Mouse (Mus musculus) monocyte, adult 5-6 weeks (primary cell): ENCODE measurements around the gene Rere. TPM values are rescaled to one million over a fixed set of nuclear protein-coding genes. Genes with fewer than 3 reads are reported as not detected.
"Not testable (repeated sequence)": the region's sequence is repeated elsewhere in the genome, so short reads cannot be mapped to it uniquely, and the experiment has no call there.

ENCODE experiments used
- ATAC-seq: fragments of 153-309, 156-312 bp; replicated peaks from 2 replicates; pipeline ENCODE4 v1.8.0; 2017; ENCODE audit warnings: mild to moderate bottlenecking; ENCODE audit not compliant: low TSS enrichment, insufficient number of reproducible peaks, severe bottlenecking, poor library complexity, low FRiP score
- total RNA-seq: library from RNA; stranded (forward); fragments of 200-1000, 200-491, 200-594 nt; gene quantifications from 3 replicates; pipeline ENCODE4 v1.2.3, GENCODE M21; 2017

The Rere gene
- total RNA-seq, 1 experiment from 2014 or later: 11.1 TPM

GRCm38 (mm10) chr4:150465759-150466158 lies 184.3 kb downstream of the Rere start:
- peak; percentile 70; the same call in 1 of the 2 replicates for ATAC-seq

GRCm38 (mm10) chr4:150469274-150469673 lies 187.8 kb downstream of the Rere start:
- no peak for ATAC-seq

DNA sequence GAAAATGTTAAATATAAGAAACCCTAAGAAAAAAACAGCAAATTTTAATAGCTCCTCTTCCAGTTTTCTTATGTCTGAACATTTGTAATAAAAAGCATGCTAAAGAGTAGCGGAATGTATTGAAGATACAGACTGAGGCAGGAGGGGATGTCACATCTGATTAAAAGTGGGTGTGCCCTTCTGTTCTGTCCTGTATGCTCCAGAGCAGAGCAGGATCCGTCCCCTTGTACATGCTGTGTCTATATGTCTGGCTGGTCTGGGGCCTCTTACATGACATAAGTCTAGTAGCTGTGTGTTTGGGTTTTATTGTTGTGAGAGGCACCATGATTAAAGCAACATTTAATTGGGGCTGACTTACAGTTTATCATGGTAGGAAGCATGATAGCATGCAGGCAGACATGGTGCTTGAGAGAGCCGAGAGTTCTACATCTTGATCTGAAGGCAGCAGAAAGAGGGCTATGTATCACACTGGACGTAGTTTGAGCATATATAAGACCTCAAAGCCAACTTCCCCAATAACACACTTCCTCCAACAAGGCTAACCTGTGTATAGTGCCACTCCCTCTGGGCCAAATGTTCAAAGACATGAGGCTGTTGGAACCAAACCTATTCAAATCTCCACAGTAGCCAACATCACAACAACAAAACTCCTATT lies 189.4 kb downstream of the Rere start:
- ATAC-seq: no peak

DNA sequence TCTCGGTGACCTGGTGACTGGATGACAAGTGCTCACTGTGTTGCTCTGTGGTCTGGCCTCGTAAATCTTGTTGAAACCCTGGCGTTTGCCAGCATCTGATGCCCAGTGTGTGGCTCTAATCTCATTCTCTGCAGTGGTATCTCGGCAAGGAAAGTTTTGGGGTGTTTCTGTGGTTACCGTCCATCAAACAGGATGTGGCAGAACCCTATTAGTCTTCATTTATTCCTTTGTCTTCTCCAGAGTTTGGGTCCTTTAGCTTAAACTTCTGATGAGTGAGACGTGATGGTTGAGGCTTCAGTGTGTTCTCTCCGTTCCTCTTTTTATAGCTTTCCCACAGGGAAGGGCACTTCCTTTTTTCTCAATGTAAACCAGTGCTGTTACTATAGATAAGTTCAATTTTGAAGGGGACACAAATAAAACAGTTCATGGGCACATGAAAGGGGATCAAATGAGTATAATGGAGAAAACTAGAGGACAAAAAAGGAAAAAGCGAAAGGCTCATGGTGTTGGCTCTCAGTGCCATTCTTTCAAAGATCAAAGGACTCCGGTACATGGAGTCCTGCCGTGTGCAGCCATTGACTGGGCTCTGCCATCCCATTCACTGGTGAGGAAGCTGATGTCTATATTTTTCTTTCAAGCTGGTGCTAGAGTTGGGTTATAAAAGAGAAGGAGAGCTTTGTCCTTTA lies 191.4 kb downstream of the Rere start:
- peak; percentile 78 for ATAC-seq

- 0 out of 2 replicates have a peak, but pooled peaks have one; percentile 25 for ATAC-seq
Observed at GRCm38 (mm10) chr4:150473437-150474070, 192.1 kb downstream of the Rere start.

DNA sequence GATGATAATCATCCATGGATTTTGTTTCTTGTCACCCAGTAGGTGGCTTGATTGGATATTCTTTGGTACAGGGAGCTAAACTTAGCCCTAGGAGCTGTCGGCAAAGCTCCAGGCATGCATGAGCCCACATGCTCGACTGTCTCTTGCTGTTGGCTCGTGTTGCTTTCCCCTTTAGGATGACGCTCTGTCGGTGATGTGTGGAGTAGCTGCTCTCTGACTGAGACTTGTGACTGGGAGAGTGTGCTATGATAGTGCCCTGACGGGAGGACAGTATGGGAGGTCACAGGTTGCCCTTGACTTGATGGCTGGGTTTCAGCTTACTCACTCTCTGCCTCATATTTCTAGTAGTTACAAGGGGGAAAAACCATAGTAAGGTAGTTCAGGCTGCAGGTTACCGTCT lies 192.6 kb downstream of the Rere start:
- no peak for ATAC-seq

DNA sequence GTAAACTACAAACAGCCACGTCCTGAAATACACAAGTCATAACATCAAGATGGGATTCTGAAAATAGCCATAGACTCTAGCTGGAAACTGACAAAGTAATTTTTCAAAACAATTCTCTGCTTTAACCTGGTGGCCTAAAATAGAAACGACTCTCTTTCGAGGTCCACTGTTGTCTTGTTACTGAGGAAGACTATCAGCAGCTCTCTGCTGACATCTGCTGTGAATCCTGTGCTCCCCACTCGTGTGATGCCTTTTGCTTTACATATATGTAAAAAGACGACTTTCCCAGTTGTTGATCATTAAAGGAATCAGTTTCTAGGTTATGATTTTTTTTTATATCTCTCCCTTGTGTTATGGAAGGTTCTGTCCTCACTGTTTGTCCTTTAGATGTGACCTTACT lies 194.8 kb downstream of the Rere start:
- ATAC-seq: no peak

DNA sequence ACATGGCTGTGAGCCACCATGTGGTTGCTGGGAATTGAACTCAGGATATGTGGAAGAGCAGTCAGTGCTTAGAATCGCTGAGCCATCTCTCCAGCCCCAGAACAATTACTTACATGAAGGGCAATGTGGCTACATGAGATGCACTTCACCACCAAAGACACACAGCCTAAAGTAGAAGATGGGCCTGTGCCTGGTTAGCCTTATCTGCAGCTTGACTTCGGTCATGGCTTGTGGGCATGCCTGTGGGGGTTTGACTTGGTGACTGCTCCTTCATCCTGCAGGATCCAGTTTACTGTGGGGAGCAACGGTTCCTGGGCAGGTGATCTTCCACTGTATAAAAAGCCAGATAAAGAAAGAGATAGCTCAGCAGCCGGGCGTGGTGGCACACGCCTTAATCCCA lies 196.6 kb downstream of the Rere start:
- ATAC-seq: no peak

DNA sequence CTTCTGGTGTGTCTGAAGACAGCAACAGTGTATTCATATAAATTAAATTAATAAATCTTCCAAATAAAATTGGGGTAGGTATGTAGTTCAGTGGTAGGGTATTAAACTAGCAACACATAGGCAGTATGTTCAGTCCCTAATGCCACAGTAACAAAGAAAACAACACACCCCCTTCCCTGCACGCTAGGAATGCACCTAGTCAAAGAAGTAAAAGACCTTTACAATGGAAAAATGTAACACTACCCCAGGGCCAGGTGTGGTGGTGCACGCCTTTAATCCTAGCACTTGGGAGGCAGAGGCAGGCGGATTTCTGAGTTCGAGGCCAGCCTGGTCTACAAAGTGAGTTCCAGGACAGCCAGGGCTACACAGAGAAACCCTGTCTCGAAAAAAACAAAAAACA lies 201.6 kb downstream of the Rere start:
- not testable (repeated sequence) for ATAC-seq

- ATAC-seq: peak; percentile 86
Observed at GRCm38 (mm10) chr4:150486097-150486496, 204.7 kb downstream of the Rere start.

DNA sequence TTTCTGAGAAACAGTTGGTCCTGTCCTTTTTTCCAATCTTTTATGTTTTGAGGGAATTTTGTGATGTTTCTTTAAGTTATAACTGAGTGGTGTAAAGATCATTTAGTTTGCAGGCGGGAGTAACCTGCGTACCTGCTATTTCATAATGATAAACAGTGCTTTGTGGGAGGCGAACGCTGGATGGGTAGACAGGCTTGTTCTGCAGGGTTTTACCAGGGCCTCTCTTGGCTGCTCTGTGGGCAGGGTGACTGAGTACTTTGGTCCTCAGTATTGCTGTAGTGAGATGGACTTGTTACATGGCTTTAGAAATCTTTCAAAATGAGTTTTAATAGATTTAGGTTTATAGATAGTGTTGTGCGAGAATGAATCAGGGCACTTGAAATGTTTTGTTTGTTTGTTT lies 205.7 kb downstream of the Rere start:
- no peak for ATAC-seq

DNA sequence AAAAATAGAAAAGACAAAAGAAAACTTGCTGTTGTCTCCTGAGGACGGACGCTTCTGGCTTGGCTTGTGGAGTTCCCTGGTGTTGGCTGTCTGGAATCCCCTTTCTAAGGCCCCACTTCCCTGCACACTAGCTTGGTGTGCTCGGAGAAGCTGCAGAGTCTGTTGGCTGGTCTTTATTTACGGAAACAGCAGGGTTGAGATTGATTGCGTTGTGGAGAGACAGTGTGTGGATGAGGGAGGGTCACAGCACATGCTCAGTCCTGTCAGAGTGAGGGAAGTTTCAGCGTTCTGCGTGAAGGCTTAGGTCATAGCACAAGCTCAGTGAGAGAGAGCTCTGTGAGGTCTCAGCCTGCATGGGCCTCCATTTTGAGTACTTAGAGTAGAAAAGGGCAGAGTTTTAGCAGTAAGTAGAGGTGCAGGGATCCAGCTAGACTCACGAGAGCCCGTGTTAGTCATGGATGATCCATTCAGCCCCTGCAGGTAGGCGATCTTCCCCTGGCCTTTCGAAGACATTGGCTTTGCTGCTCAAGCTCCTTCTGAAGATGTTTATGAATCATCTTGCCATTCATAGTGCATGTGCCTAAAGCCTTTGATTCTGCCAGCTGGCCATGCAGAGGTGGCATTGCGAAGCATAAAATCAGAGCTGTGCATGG lies 206.8 kb downstream of the Rere start:
- ATAC-seq: peak; percentile 85

DNA sequence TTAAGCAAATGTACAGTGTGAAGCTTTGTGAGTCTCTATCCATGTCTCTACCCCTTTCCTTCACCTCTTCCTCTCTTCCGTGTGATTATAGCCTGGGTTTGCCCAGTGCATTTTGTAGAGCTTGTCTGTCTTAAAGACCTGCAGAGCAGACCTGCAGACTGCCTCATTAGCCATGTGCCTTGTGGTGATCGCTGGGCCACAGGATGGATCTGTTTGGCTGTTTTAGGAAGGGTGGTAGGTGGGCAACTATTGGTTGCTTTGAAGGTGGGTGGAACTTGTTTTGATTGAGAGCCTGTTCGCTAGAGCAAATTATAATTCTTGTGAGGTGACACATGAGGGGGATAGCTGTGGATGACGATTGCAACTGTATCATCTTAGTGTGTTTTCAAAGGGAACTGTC lies 207.3 kb downstream of the Rere start:
- ATAC-seq: no peak

GRCm38 (mm10) chr4:150490050-150490449 lies 208.6 kb downstream of the Rere start:
- no peak for ATAC-seq

DNA sequence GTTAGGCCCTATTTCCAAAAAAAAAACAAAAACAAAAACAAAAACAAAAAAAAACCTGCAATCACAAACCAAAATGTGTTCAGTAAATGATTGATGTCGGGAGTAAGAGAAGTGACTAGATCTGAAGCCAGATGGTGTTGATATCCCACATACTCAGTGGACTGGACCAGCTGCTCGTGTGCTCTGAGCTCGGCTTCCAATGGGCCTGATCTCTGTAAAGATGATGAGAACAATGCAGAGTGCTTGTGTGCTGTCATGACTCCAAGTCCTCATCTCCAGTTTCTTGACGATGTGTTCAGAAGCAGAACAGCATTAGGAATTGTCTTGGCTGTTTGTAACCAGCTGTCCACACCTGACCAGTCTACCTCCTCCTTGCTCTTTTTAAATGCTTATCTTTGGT lies 210.3 kb downstream of the Rere start:
- ATAC-seq: no peak

DNA sequence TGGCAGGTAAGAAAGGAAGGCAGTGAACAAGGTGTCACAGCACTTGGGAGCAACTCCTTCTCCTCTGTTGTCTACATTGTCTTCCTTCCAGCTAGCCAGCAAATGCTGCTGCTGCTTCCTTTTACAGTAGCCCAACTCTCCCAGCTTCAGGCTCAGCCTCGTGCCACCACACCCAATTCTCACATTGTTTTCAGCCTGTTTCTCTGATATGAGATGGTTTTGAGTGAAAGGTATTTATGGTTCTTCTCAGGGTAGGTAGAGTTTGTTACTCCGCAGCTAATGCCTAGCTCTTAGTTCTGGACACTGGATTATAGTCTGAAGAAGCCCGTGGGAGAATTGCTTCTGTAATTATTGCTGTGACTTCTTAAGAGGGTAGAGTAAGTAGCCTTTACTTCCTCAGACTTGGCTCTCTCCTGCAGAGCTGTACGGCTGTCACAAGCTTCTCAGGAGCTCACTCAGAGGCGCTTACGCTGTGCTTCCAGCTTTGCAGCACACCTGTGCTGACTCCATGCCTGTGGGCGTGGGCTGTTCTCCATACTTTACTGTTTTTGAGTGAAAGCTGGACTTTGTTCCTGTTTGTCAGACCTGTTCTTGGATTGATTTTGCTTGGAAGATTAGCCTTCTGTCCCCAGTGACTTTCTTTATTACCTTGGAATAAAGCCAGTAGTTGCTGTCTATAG lies 212.0 kb downstream of the Rere start:
- no peak for ATAC-seq

DNA sequence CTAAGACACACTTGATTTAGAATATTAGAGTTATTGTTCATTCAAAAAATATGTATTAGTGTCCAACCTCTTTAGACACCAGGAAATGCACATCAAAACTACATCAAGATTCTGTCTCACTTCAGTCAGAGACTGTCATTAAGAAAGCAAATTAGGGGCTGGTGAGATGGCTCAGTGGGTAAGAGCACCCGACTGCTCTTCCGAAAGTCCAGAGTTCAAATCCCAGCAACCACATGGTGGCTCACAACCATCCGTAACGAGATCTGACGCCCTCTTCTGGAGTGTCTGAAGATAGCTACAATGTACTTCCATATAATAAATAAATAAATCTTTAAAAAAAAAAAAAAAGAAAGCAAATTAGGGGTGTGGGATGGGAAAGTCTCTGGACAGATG lies 212.5 kb downstream of the Rere start:
- not testable (repeated sequence) for ATAC-seq

GRCm38 (mm10) chr4:150495568-150495967 lies 214.1 kb downstream of the Rere start:
- ATAC-seq: peak; percentile 85
